Mouse (Mus musculus) G1E-ER4 (cell line): ENCODE results near the gene Fam219a. TPM values are rescaled to one million over a fixed set of nuclear protein-coding genes. Genes with fewer than 3 reads are reported as not detected.

Experiments
- GATA1 ChIP-seq: IDR thresholded peaks from one replicate; pipeline ENCODE4 v1.8.0; 2012; ENCODE audit warnings: low read length, inconsistent platforms
- polyA plus RNA-seq: library from polyadenylated mRNA; stranded (reverse); fragments of >175 nt; gene quantifications from 2 replicates; pipeline ENCODE4 v1.2.3, GENCODE M21; 2012

Gene Fam219a
- polyA plus RNA-seq, 1 experiment = 1.7 TPM

GRCm38 (mm10) chr4:41498921-41499391 lies 70.4 kb downstream of the Fam219a start:
- TF ChIP-seq GATA1 = no peak

- no peak for TF ChIP-seq GATA1
Observed at GRCm38 (mm10) chr4:41497995-41498845, 71.1 kb downstream of the Fam219a start.

GRCm38 (mm10) chr4:41497579-41497978 lies 71.8 kb downstream of the Fam219a start:
- TF ChIP-seq GATA1 = no peak

GRCm38 (mm10) chr4:41497046-41497445 lies 72.3 kb downstream of the Fam219a start:
- TF ChIP-seq GATA1 = no peak

- no peak for TF ChIP-seq GATA1
Observed at GRCm38 (mm10) chr4:41495850-41496249, 73.5 kb downstream of the Fam219a start.

GRCm38 (mm10) chr4:41495076-41495475 lies 74.3 kb downstream of the Fam219a start:
- no peak for TF ChIP-seq GATA1

GRCm38 (mm10) chr4:41494378-41494777 lies 75.0 kb downstream of the Fam219a start:
- no peak for TF ChIP-seq GATA1

- TF ChIP-seq GATA1 = no peak
Observed at GRCm38 (mm10) chr4:41493464-41494116, 75.7 kb downstream of the Fam219a start.

GRCm38 (mm10) chr4:41492951-41493350 lies 76.4 kb downstream of the Fam219a start:
- no peak for TF ChIP-seq GATA1

GRCm38 (mm10) chr4:41481601-41482017 lies 87.7 kb downstream of the Fam219a start:
- TF ChIP-seq GATA1 = no peak

GRCm38 (mm10) chr4:41480254-41480653 lies 89.1 kb downstream of the Fam219a start:
- no peak for TF ChIP-seq GATA1

GRCm38 (mm10) chr4:41479456-41479804 lies 89.9 kb downstream of the Fam219a start:
- no peak for TF ChIP-seq GATA1

GRCm38 (mm10) chr4:41478751-41479455 lies 90.4 kb downstream of the Fam219a start:
- TF ChIP-seq GATA1 = no peak

- TF ChIP-seq GATA1 = no peak
Observed at GRCm38 (mm10) chr4:41477648-41478160, 91.6 kb downstream of the Fam219a start.

GRCm38 (mm10) chr4:41471384-41471689 lies 98.0 kb downstream of the Fam219a start:
- TF ChIP-seq GATA1 = no peak
